Mouse (Mus musculus) embryonic fibroblast, embryonic 13.5 days (primary cell): ENCODE data around the gene Gpr21. TPM values are rescaled to one million over a fixed set of nuclear protein-coding genes. Genes with fewer than 3 reads are reported as not detected.
"Not testable (repeated sequence)": the region's sequence is repeated elsewhere in the genome, so short reads cannot be mapped to it uniquely, and the experiment has no call there.

Source experiments
- H3K27ac ChIP-seq: 2 replicates; pipeline ENCODE4 v1.5.1; 2012; ENCODE audit warnings: low read length, control low read depth, inconsistent platforms; ENCODE audit not compliant: insufficient read depth
- H3K4me1 ChIP-seq: 2 replicates; pipeline ENCODE4 v1.6.1; 2011; ENCODE audit warnings: low read length; ENCODE audit not compliant: control insufficient read depth, insufficient read depth
- H3K4me3 ChIP-seq: 2 replicates; pipeline ENCODE4 v1.5.1; 2011; ENCODE audit warnings: mild to moderate bottlenecking, control low read depth, low read length; ENCODE audit not compliant: insufficient read depth
- CTCF ChIP-seq: IDR thresholded peaks from 2 replicates; pipeline ENCODE4 v1.5.1; 2011; ENCODE audit warnings: mild to moderate bottlenecking, control low read depth, low read length, moderate library complexity, borderline replicate concordance; ENCODE audit not compliant: insufficient read depth
- POLR2A ChIP-seq: IDR thresholded peaks from 2 replicates; pipeline ENCODE4 v1.6.1; 2011; ENCODE audit warnings: low read depth, mild to moderate bottlenecking, control low read depth, low read length, moderate library complexity
- polyA plus RNA-seq: library from polyadenylated mRNA; stranded (reverse); fragments of >200 nt; gene quantifications from 2 replicates; pipeline ENCODE4 v1.2.4, GENCODE M21; 2011; ENCODE audit warnings: low read depth; ENCODE audit not compliant: missing spikeins, insufficient read length

The Gpr21 gene
- 1.5 and 4.8 TPM in 2 replicates for polyA plus RNA-seq

- Histone ChIP-seq H3K4me3 (no peak within 1 kb of the TSS), H3K4me1 (no peaks in the 10 kb centered on the region), H3K27ac (no peak within 1 kb of the TSS)
- TF ChIP-seq CTCF, result no peak
- no peak for TF ChIP-seq POLR2A
These were observed at the start of gene Gpr21 for GRCm38 (mm10) chr2:37516030-37516710. TSS of gene Gpr21 (plus strand) at chr2:37516332.

- Histone ChIP-seq H3K4me3 (no peak overlapping the region), H3K4me1 (no peaks in the 10 kb centered on the region), H3K27ac (no peak overlapping the region)
- no peak for TF ChIP-seq POLR2A
These were observed 36.6 kb upstream of the Gpr21 start for GRCm38 (mm10) chr2:37479559-37479958.

DNA sequence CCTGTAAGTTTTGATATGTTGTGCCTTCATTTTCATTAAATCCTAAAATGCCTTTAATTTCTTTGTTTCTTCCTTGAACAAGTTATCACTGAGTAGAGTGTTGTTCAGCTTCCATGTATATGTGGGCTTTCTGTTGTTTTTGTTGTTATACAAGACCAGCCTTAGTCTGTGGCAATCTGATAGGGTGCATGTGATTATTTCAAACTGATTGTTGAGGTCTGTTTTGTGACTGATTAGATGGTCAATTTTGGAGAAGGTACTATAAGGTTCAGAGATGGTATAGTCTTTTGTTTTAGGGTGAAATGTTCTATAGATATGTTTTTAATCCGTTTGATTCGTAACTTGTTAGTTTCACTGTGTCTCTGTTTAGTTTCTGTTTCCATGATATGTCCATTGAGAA lies 36.1 kb upstream of the Gpr21 start:
- H3K4me1 ChIP-seq, result no peaks in the 10 kb centered on the region
- TF ChIP-seq POLR2A, result no peak
- no peak for TF ChIP-seq CTCF
- no peak overlapping the region for H3K4me3 ChIP-seq

DNA sequence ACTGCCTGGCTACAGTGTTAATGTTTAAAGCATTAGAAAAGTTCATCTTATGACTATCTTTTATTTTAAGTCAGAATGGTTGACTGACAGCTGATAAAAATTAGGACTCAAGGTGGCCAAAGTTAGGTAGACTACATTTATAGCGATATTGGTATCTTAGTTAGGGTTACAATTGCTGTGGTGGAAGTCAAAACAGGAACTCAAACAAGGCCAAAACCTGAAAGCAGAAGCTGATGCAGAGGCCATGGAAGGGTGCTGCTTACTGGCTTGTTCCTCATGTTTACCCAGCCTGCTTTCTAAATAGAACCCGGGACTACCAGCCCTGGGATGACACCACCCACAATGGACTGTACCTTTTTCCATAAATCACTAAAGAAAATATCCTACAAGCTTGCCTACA lies 32.0 kb upstream of the Gpr21 start:
- H3K27ac ChIP-seq, result no peak overlapping the region
- H3K4me3 ChIP-seq, result no peak overlapping the region
- TF ChIP-seq POLR2A, result no peak
- TF ChIP-seq CTCF, result no peak
- no peaks in the 10 kb centered on the region for H3K4me1 ChIP-seq

More for the DNA sequence above, 36.1 kb upstream of the Gpr21 start:
- no peak overlapping the region for H3K27ac ChIP-seq

DNA sequence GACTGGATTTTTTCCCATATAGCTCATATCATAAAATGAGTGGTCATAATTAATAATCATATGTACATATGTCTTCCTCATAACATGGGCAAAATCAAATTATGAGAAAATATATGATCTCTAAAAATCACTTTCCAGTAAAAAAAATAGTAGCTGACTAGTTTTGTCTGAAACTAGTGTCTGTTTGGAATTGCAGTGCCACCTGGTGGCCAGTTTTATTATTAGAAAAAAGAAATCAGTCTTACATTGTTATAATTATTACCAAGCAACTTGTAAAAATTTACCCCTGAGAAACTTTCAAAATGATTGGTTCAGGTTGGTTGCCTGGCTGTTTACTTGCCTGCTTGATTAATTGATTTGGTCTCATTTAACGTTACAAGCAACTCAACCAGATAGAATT lies 30.8 kb upstream of the Gpr21 start:
- H3K27ac ChIP-seq, result no peak overlapping the region
- TF ChIP-seq CTCF (no peak), POLR2A (no peak)
- H3K4me1 ChIP-seq, result no peaks in the 10 kb centered on the region
- H3K4me3 ChIP-seq, result no peak overlapping the region

DNA sequence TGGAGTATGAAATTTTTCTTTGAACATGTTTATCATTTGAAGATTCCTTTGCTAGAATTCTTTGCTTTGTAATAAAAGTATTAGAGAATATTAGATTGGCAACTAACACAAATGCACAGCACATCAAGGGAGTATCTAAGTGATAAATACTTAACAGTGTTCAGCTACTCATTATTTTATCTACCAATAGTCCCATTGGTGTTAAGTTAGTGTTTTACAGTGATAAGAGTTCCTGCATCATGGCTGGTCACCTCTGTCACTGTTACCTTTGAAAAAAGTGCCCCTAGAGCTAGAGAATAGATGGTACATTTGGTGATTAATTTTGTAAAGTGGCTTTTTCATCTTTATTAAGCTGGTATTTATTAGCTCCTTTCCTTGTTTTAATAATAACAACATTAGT lies 29.7 kb upstream of the Gpr21 start:
- TF ChIP-seq CTCF, result no peak
- no peak for TF ChIP-seq POLR2A
- H3K4me1 ChIP-seq, result no peaks in the 10 kb centered on the region
- no peak overlapping the region for H3K27ac ChIP-seq

DNA sequence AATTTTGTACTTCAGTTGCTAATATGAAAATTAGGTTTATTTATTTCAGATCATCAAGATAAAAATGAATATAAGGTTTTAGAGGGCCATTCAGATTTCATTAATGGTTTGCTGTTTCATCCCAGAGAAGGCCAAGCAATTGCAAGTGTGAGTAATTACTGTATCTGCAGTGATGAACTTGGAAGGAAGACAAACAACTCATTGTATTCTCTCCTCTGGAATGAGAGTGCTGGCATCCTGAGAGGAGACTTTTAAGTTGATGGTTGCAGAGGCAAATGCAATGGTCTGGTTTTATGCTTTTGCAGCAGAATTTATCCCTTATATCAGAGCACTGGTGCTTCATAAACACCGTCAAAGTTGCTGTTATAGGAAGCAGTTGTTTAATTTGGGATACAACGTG lies 27.2 kb upstream of the Gpr21 start:
- Histone ChIP-seq H3K4me3 (no peak overlapping the region), H3K27ac (no peak overlapping the region), H3K4me1 (no peaks in the 10 kb centered on the region)
- TF ChIP-seq POLR2A (no peak), CTCF (no peak)

More for the DNA sequence above, 29.7 kb upstream of the Gpr21 start:
- H3K4me3 ChIP-seq, result no peak overlapping the region

DNA sequence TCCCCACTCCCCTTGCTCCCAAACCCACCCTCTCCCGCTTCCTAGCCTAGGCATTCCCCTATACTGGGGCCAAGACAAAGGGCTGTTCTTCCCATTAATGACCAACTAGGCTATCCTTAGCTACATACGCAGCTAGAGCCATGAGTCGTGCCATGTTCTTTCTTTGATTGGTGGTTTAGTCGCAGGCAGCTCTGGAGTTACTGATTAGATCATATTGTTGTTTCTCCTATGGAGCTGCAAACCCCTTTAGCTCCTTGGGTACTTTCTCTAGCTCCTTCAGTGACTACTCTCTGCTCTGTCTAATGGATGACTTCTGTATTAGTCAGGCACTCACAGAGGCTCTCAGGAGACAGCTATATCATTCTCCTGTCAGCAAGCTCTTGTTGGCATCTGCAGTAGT lies 18.8 kb upstream of the Gpr21 start:
- Histone ChIP-seq H3K4me1 (no peaks in the 10 kb centered on the region), H3K4me3 (no peak overlapping the region), H3K27ac (no peak overlapping the region)
- TF ChIP-seq POLR2A (no peak), CTCF (no peak)

- not testable (repeated sequence) for H3K27ac ChIP-seq, H3K4me3 ChIP-seq, H3K4me1 ChIP-seq
These were observed 10.3 kb upstream of the Gpr21 start for GRCm38 (mm10) chr2:37505856-37506255.

- Histone ChIP-seq H3K4me1 (no peaks in the 10 kb centered on the region), H3K27ac (no peak overlapping the region), H3K4me3 (no peak overlapping the region)
- TF ChIP-seq POLR2A (no peak), CTCF (no peak)
These were observed 4.8 kb upstream of the Gpr21 start for GRCm38 (mm10) chr2:37511134-37511901.

GRCm38 (mm10) chr2:37516922-37517462 lies 860 bp downstream of the Gpr21 start:
- H3K27ac ChIP-seq, result no peak overlapping the region
- H3K4me1 ChIP-seq, result no peaks in the 10 kb centered on the region
- H3K4me3 ChIP-seq, result no peak overlapping the region
- TF ChIP-seq POLR2A (no peak), CTCF (no peak)
